Mouse (Mus musculus) urinary bladder, postnatal 4 days (tissue): ENCODE data around the gene Sft2d2.
A peak's percentile ranks its signal among the peaks of the same experiment; 100 is the strongest.

Source experiments
- DNase-seq, 2 experiments: peaks; one replicate each; pipeline ENCODE4 v3.0.0; 2021 to 2022; ENCODE audit warnings: low spot score in 2 of 2

Gene Sft2d2

GRCm38 (mm10) chr1:165193880-165194661 is at the start of gene Sft2d2:
Sft2d2 (minus strand) TSS chr1:165194438.
- DNase-seq, result peak; percentile 83 to 90

GRCm38 (mm10) chr1:165236321-165237298 is 42.4 kb upstream of the Sft2d2 start, which contains the start of gene Tiprl:
Tiprl (minus strand) TSS chr1:165236996.
- DNase-seq, result peak; percentile 95 to 96

GRCm38 (mm10) chr1:165235846-165236245 is 41.6 kb upstream of the Sft2d2 start:
- no peak for DNase-seq

- no peak for DNase-seq
These were observed 39.6 kb upstream of the Sft2d2 start for GRCm38 (mm10) chr1:165233806-165234205.

- DNase-seq, result no peak
These were observed 36.5 kb upstream of the Sft2d2 start for GRCm38 (mm10) chr1:165230691-165231090.

GRCm38 (mm10) chr1:165229577-165229976 is 35.3 kb upstream of the Sft2d2 start:
- no peak for DNase-seq

GRCm38 (mm10) chr1:165217023-165217589 is 22.9 kb upstream of the Sft2d2 start:
- no peak for DNase-seq

- DNase-seq, result no peak
These were observed 21.6 kb upstream of the Sft2d2 start for GRCm38 (mm10) chr1:165215831-165216230.

- DNase-seq, result no peak
These were observed 11.4 kb upstream of the Sft2d2 start for GRCm38 (mm10) chr1:165205591-165205990.

GRCm38 (mm10) chr1:165203488-165204035 is 9.3 kb upstream of the Sft2d2 start:
- DNase-seq, result no peak

GRCm38 (mm10) chr1:165201445-165202012 is 7.3 kb upstream of the Sft2d2 start:
- DNase-seq, result no peak

- DNase-seq, result no peak
These were observed 6.5 kb upstream of the Sft2d2 start for GRCm38 (mm10) chr1:165200748-165201147.

GRCm38 (mm10) chr1:165199639-165200038 is 5.4 kb upstream of the Sft2d2 start:
- DNase-seq, result no peak

GRCm38 (mm10) chr1:165198951-165199350 is 4.7 kb upstream of the Sft2d2 start:
- DNase-seq, result no peak

GRCm38 (mm10) chr1:165197875-165198274 is 3.6 kb upstream of the Sft2d2 start:
- DNase-seq, result no peak

GRCm38 (mm10) chr1:165195396-165195960 is 1.2 kb upstream of the Sft2d2 start:
- DNase-seq, result no peak

- no peak for DNase-seq
These were observed 400 bp upstream of the Sft2d2 start for GRCm38 (mm10) chr1:165194662-165195013.

- DNase-seq, result no peak
These were observed 812 bp downstream of the Sft2d2 start for GRCm38 (mm10) chr1:165193426-165193825.

GRCm38 (mm10) chr1:165192714-165193264 is 1.4 kb downstream of the Sft2d2 start:
- no peak for DNase-seq

- no peak for DNase-seq
These were observed 2.1 kb downstream of the Sft2d2 start for GRCm38 (mm10) chr1:165192102-165192501.

GRCm38 (mm10) chr1:165191611-165192010 is 2.6 kb downstream of the Sft2d2 start:
- no peak for DNase-seq
